Mouse (Mus musculus) myocyte (in vitro differentiated cells): ENCODE data around the gene Arhgap22.

Experiments used
- CEBPB ChIP-seq: IDR thresholded peaks from 2 replicates; pipeline ENCODE4 v1.6.1; 2011; ENCODE audit warnings: mild to moderate bottlenecking, moderate library complexity; ENCODE audit not compliant: poor library complexity, insufficient read depth, severe bottlenecking
- E2F4 ChIP-seq: IDR thresholded peaks from one replicate; pipeline ENCODE4 v1.6.1; 2011; ENCODE audit warnings: mild to moderate bottlenecking, control low read depth, moderate library complexity; ENCODE audit not compliant: insufficient read depth
- POLR2A ChIP-seq: IDR thresholded peaks from one replicate; pipeline ENCODE4 v1.6.1; 2011; ENCODE audit warnings: low read depth, mild to moderate bottlenecking, control low read depth, moderate library complexity; ENCODE audit not compliant: insufficient read length
- POLR2AphosphoS2 ChIP-seq: IDR thresholded peaks from one replicate; pipeline ENCODE4 v1.6.1; 2011; ENCODE audit warnings: low read depth, control low read depth; ENCODE audit not compliant: insufficient read length
- USF1 ChIP-seq: IDR thresholded peaks from one replicate; pipeline ENCODE4 v1.6.1; 2011; ENCODE audit warnings: low read depth, mild to moderate bottlenecking, control low read depth, moderate library complexity

- TF ChIP-seq POLR2A: no peak
- no peak for TF ChIP-seq POLR2AphosphoS2
- no peak for TF ChIP-seq CEBPB
- no peak for TF ChIP-seq E2F4
- no peak for TF ChIP-seq USF1
These were observed 99.8 kb downstream of the Arhgap22 start for GRCm38 (mm10) chr14:33313624-33314023.
